Mouse (Mus musculus) limb, embryonic 13.5 days (tissue): ENCODE measurements around the gene Spred2. TPM values are rescaled to one million over a fixed set of nuclear protein-coding genes. Genes with fewer than 3 reads are reported as not detected.

Source experiments
- ATAC-seq: fragments of 200-750 bp; cut with Nextera tagmentation; 2 replicates; pipeline ENCODE4 v1.8.0; 2017; ENCODE audit warnings: low read depth, moderate number of reproducible peaks, moderate TSS enrichment; ENCODE audit not compliant: low FRiP score
- H3K27ac ChIP-seq: fragments of 300-500 bp; sonication (generic); 2 replicates; pipeline ENCODE4 v1.5.1; 2015; ENCODE audit warnings: inconsistent platforms, mild to moderate bottlenecking, moderate library complexity
- H3K27me3 ChIP-seq: fragments of 300-500 bp; sonication (generic); 2 replicates; pipeline ENCODE4 v1.6.1; 2015; ENCODE audit warnings: mild to moderate bottlenecking, inconsistent platforms
- H3K36me3 ChIP-seq: fragments of 300-500 bp; sonication (generic); 2 replicates; pipeline ENCODE4 v1.6.1; 2015; ENCODE audit warnings: inconsistent platforms, mild to moderate bottlenecking, moderate library complexity
- H3K4me1 ChIP-seq: fragments of 300-500 bp; sonication (generic); 2 replicates; pipeline ENCODE4 v1.6.1; 2015; ENCODE audit warnings: inconsistent platforms
- H3K4me2 ChIP-seq: fragments of 300-500 bp; sonication (generic); replicated peaks from 2 replicates; pipeline ENCODE4 v1.6.1; 2015; ENCODE audit warnings: inconsistent platforms, mild to moderate bottlenecking, moderate library complexity
- H3K4me3 ChIP-seq: fragments of 300-500 bp; sonication (generic); 2 replicates; pipeline ENCODE4 v1.5.1; 2015; ENCODE audit warnings: moderate library complexity, mild to moderate bottlenecking, inconsistent platforms
- H3K9ac ChIP-seq: fragments of 300-500 bp; sonication (generic); 2 replicates; pipeline ENCODE4 v1.6.1; 2015; ENCODE audit warnings: mild to moderate bottlenecking, inconsistent platforms
- H3K9me3 ChIP-seq: fragments of 300-500 bp; sonication (generic); 2 replicates; pipeline ENCODE4 v1.6.1; 2016; ENCODE audit warnings: inconsistent platforms
- WGBS: fragments of 180-500 bp; shearing (Covaris S2); methylation state at CpG from one replicate; pipeline ENCODE4 v1.1.7; 2015; 5-methylcytosine and 5-hydroxymethylcytosine counted together
- polyA plus RNA-seq: library from polyadenylated mRNA; unstranded; fragments of >200 nt; fragmentation: Nextera tagmentation; extraction: Ambion mirVana; gene quantifications from 2 replicates; pipeline ENCODE4 v1.2.1, GENCODE M21; 2015

Spred2 gene
- 8.5 and 9.2 TPM in 2 replicates for polyA plus RNA-seq

DNA sequence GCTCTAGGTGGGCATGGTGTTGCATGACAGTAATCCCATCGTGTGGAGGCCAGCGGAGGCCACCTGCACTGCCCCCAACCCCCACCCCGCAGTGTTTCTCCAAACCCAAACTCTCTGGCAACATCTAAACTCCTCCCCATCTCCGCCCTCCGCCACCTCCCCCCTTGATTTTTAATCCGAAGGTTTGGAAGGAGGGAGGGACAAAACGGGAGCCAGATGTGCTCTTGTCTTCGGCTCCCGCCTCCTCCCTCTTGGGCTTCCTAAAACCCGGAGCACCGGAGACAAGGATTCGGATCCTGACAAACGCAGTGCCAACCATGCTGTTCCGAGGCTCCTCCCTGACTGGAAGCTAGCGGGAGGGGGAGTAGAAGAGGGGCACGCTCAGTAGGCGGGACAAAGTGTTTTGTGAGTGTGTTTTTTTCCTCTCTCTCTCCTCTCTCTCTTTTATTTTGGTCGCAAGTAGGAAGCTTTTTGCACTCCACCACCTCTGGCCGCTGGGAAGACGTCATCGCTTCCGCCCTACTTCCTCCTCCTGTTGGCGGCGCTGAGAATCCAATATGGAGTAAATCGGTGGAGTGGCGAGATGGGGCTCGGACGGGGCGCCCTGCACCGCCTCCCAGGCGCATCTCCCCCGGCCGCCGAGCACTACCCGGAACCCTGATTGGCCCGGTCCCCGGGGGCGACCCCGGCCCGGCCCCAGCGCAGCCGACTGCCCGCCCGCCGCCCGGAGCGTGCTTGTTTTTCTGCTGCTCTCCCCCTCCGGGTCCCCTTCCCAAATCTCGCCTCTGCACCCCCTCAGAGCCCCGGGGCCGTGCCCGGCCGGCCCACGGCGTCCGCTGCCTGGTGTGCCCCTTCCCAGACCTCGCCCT, at the start of gene Spred2:
TSS of gene Spred2 (plus strand) at position 488 of the 869 bp plus-strand sequence.
- WGBS: under 1% methylated on average over 55 of the region's 57 CpGs
- H3K4me2 ChIP-seq: peak within 1 kb of the TSS; percentile 76
- H3K36me3 ChIP-seq: no peaks in the 10 kb centered on the region
- H3K4me3 ChIP-seq: peak within 1 kb of the TSS; percentile 94
- H3K27me3 ChIP-seq: no peaks in the 10 kb centered on the region
- no peaks in the 10 kb centered on the region for H3K9me3 ChIP-seq
- peak; percentile 75 for ATAC-seq
- H3K9ac ChIP-seq: peak within 1 kb of the TSS; percentile 90
- peaks cover 22% of the 10 kb centered on the region for H3K4me1 ChIP-seq
- peak within 1 kb of the TSS; percentile 94 for H3K27ac ChIP-seq

GRCm38 (mm10) chr11:19875551-19875950, 48.6 kb upstream of the Spred2 start:
- Histone ChIP-seq H3K9ac (no peak overlapping the region), H3K9me3 (no peaks in the 10 kb centered on the region), H3K27me3 (no peaks in the 10 kb centered on the region), H3K36me3 (no peaks in the 10 kb centered on the region), H3K4me1 (no peaks in the 10 kb centered on the region), H3K27ac (no peak overlapping the region), H3K4me3 (no peak overlapping the region), H3K4me2 (no peak overlapping the region)
- no peak for ATAC-seq
- 46% methylated on average over 12 of the region's 12 CpGs for WGBS

DNA sequence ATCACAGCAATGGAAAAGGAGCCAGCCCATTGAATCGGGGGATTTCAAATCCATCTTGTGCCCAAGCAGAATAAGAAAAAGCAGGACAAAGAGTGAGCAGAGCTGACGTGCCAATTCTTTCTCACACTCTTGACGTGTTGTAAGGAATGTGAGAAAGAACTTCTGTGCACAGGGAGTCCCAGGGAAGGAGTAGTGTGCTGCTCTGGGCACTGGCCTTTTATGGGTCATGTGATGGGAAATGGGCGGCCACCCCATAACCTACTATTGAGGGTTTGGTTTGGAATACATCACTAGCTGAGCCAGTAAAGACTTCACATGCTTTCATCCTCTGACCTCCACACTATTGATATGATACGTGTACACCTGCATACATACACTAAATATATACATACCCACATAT, 48.2 kb upstream of the Spred2 start:
- Histone ChIP-seq H3K4me2 (no peak overlapping the region), H3K4me3 (no peak overlapping the region), H3K27me3 (no peaks in the 10 kb centered on the region), H3K4me1 (no peaks in the 10 kb centered on the region), H3K27ac (no peak overlapping the region), H3K9me3 (no peaks in the 10 kb centered on the region), H3K36me3 (no peaks in the 10 kb centered on the region), H3K9ac (no peak overlapping the region)
- WGBS: 80% methylated on average over 5 of the region's 5 CpGs
- ATAC-seq: no peak

DNA sequence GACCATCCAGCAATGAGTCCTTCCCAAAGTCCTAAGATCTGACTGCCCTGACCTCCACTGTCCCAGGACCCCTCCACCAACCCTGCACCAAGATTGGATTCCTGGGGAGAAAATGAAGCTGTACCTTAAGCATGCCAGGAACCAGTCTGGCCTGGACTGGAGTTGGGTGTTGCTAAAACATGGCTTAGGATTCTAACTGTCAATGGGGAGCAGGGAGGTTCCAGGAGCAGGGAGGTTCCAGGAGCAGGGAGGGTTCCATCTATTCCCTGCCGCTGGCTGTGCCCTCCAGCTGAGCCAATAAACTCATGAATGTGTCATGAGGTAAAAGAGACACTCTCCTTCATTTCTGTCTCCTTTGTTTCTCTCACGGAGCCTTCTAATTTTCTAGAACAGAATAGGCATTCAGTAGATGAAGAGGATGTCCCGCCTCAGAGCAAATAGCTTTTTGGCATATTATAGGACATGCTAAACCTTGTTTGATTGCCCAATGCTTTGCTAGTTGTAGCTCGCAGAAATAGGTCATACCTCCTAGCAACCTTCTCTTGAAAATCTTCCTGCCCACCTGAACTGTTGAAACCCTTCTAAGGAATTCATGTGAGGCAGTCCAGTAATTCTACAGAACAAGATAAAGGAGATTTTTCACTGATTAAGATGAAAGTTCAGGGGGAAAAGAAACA, 46.8 kb upstream of the Spred2 start:
- H3K9me3 ChIP-seq: no peaks in the 10 kb centered on the region
- H3K27me3 ChIP-seq: no peaks in the 10 kb centered on the region
- no peak overlapping the region for H3K4me2 ChIP-seq
- no peaks in the 10 kb centered on the region for H3K36me3 ChIP-seq
- no peak; the same call in 1 of the 2 replicates for ATAC-seq
- no peak overlapping the region for H3K4me3 ChIP-seq
- H3K4me1 ChIP-seq: no peaks in the 10 kb centered on the region
- H3K9ac ChIP-seq: no peak overlapping the region
- no peak overlapping the region for H3K27ac ChIP-seq
- WGBS: 53% methylated on average over 4 of the region's 4 CpGs

- H3K4me3 ChIP-seq: no peak overlapping the region
- no peak overlapping the region for H3K4me2 ChIP-seq
- H3K4me1 ChIP-seq: no peaks in the 10 kb centered on the region
- H3K9ac ChIP-seq: no peak overlapping the region
- H3K9me3 ChIP-seq: no peaks in the 10 kb centered on the region
- ATAC-seq: no peak
- H3K27ac ChIP-seq: no peak overlapping the region
- H3K36me3 ChIP-seq: no peaks in the 10 kb centered on the region
- WGBS: 76% methylated on average over 2 of the region's 2 CpGs
- no peaks in the 10 kb centered on the region for H3K27me3 ChIP-seq
Observed at GRCm38 (mm10) chr11:19881342-19881741, 42.8 kb upstream of the Spred2 start.

- H3K4me1 ChIP-seq: no peaks in the 10 kb centered on the region
- no peak overlapping the region for H3K4me2 ChIP-seq
- H3K27me3 ChIP-seq: no peaks in the 10 kb centered on the region
- no peak for ATAC-seq
- 48% methylated on average over 6 of the region's 6 CpGs for WGBS
- no peak overlapping the region for H3K9ac ChIP-seq
- no peak overlapping the region for H3K4me3 ChIP-seq
- no peaks in the 10 kb centered on the region for H3K9me3 ChIP-seq
- no peaks in the 10 kb centered on the region for H3K36me3 ChIP-seq
- no peak overlapping the region for H3K27ac ChIP-seq
Observed at GRCm38 (mm10) chr11:19890700-19891406, 33.3 kb upstream of the Spred2 start.

DNA sequence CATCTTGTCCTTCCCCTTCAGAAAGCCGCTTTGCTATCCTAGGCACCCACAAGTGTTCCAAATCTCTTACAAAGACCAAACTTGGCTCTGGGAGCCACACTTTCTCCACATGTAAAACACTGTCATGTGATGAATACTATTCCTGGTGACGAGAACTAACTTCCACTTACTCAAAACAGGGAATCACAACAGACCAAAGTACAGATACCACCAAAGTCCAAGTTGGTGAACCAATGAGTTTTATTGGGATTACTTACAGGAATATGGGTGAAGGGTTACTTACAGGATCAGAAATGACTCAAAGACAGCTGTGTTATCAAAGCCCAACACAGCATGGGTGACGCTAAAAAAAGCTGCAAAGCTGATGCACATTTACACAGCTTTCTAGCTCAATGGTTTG, 30.9 kb upstream of the Spred2 start:
- H3K36me3 ChIP-seq: no peaks in the 10 kb centered on the region
- no peak overlapping the region for H3K9ac ChIP-seq
- no peak overlapping the region for H3K4me3 ChIP-seq
- no peak overlapping the region for H3K27ac ChIP-seq
- no peaks in the 10 kb centered on the region for H3K27me3 ChIP-seq
- H3K4me1 ChIP-seq: no peaks in the 10 kb centered on the region
- no peaks in the 10 kb centered on the region for H3K9me3 ChIP-seq
- 84% methylated on average over 3 of the region's 3 CpGs for WGBS
- H3K4me2 ChIP-seq: no peak overlapping the region
- ATAC-seq: no peak

DNA sequence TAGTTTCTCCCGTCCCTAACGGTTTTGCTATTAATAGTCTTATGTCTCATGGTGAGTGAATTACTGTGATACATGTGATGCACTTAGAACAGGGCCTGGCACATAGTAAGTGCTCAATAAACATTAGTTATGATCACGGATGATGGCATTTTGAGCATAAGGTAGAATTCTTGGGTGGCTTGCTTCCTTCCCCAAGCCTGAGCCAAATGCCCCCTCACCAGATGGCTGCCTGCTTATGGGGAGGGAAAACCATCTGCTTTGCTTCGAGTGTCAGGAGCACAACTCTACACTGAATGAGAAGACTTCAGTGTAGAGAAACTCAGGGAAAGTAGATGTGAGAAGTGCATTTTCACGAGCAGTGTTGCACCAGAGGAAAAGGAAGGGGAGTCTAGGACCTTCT, 24.6 kb upstream of the Spred2 start:
- Histone ChIP-seq H3K27ac (no peak overlapping the region), H3K4me2 (no peak overlapping the region), H3K36me3 (no peaks in the 10 kb centered on the region), H3K4me3 (no peak overlapping the region), H3K9me3 (0 out of 2 replicates have a peak, but pooled peaks cover 3% of the 10 kb centered on the region), H3K9ac (no peak overlapping the region), H3K27me3 (no peaks in the 10 kb centered on the region), H3K4me1 (no peaks in the 10 kb centered on the region)
- ATAC-seq: no peak
- 57% methylated on average over 5 of the region's 5 CpGs for WGBS

- WGBS: 82% methylated on average over 4 of the region's 4 CpGs
- H3K9ac ChIP-seq: no peak overlapping the region
- no peaks in the 10 kb centered on the region for H3K27me3 ChIP-seq
- H3K27ac ChIP-seq: no peak overlapping the region
- no peak overlapping the region for H3K4me2 ChIP-seq
- no peaks in the 10 kb centered on the region for H3K36me3 ChIP-seq
- H3K4me3 ChIP-seq: no peak overlapping the region
- ATAC-seq: no peak
- no peaks in the 10 kb centered on the region for H3K4me1 ChIP-seq
- 0 out of 2 replicates have a peak, but pooled peaks cover 3% of the 10 kb centered on the region for H3K9me3 ChIP-seq
Observed at GRCm38 (mm10) chr11:19900712-19901111, 23.5 kb upstream of the Spred2 start.

DNA sequence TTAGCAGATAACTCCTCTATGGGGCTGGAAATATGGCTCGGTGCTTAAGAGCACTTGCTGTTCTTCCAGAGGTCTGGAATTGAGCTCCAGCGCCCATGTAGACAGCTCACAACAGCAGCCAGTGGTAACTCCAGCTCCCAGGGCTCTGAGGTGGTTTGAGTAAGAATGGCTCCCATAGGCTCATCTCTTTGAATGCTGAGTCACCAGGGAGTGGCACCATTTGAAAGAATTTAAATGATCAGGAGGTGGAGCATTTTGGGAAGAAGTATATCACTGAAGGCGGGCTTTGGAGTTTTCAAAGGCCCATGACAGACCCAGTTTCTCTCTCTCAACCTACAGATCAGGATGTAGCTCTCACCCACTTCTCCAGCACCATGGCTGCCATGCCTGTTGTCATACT, 13.0 kb upstream of the Spred2 start:
- no peak for ATAC-seq
- Histone ChIP-seq H3K4me1 (no peaks in the 10 kb centered on the region), H3K4me3 (no peak overlapping the region), H3K36me3 (no peaks in the 10 kb centered on the region), H3K9me3 (peaks cover 16% of the 10 kb centered on the region; the same call in 1 of the 2 replicates), H3K9ac (no peak overlapping the region), H3K27me3 (no peaks in the 10 kb centered on the region), H3K27ac (no peak overlapping the region), H3K4me2 (no peak overlapping the region)
- WGBS: 95% methylated on average over 3 of the region's 3 CpGs

DNA sequence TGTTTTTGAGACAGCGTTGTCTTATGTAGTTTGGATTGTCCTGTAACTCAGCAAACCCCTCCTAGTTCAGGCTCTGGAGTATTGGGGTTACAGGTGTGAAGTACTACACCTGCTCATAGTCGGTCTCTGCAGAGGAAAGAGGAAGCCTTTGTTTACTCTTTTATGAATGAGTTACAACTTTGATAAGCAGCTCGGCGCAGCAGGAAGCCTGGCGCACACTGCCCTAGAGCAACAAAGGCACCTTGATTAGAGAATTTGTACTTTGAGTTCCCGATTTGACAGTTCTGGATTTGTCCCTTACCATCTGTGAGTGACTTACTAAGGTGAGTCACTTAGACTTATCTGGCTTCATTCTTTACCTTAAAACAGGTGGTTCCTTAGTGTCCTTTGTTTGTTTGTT, 12.0 kb upstream of the Spred2 start:
- no peaks in the 10 kb centered on the region for H3K27me3 ChIP-seq
- no peak overlapping the region for H3K4me3 ChIP-seq
- no peak for ATAC-seq
- 87% methylated on average over 6 of the region's 6 CpGs for WGBS
- H3K27ac ChIP-seq: no peak overlapping the region
- H3K4me1 ChIP-seq: no peaks in the 10 kb centered on the region
- H3K4me2 ChIP-seq: no peak overlapping the region
- no peak overlapping the region for H3K9ac ChIP-seq
- H3K36me3 ChIP-seq: no peaks in the 10 kb centered on the region
- H3K9me3 ChIP-seq: peaks cover 7% of the 10 kb centered on the region; the same call in 1 of the 2 replicates

GRCm38 (mm10) chr11:19912661-19913060, 11.5 kb upstream of the Spred2 start:
- Histone ChIP-seq H3K4me3 (no peak overlapping the region), H3K9me3 (0 out of 2 replicates have a peak, but pooled peaks cover 3% of the 10 kb centered on the region), H3K9ac (no peak overlapping the region), H3K4me1 (no peaks in the 10 kb centered on the region), H3K36me3 (no peaks in the 10 kb centered on the region), H3K27me3 (no peaks in the 10 kb centered on the region), H3K4me2 (no peak overlapping the region), H3K27ac (no peak overlapping the region)
- ATAC-seq: no peak
- WGBS: 94% methylated on average over 5 of the region's 5 CpGs
